30 mouse cellular contexts compared by ENCODE assay signal in genomic region chr7:30031379-30031778, GRCm38 (mm10). TPM values are rescaled to one million over a fixed set of nuclear protein-coding genes. Genes with fewer than 3 reads are reported as not detected.
DNase-seq lines count a peak whose midpoint lies in the region; ATAC-seq lines count a peak whose summit lies in the region.
"Had no signal": no experiment of that assay in that cellular context is flagged by ENCODE, and none has a peak within 500 bp of the region (broad histone marks: within the 10 kb centered on the region; RNA-seq: fewer than 3 reads in every experiment).

No protein-coding gene starts in this region.

- H3K4me2 ChIP-seq in midbrain, embryonic 11.5 days = no peak overlapping the region
- no peak overlapping the region for H3K4me2 ChIP-seq in midbrain, embryonic 14.5 days (ENCODE audit: low read length)
- H3K4me2 ChIP-seq: embryonic facial prominence, embryonic 13.5 days; embryonic facial prominence, embryonic 15.5 days; forebrain, embryonic 12.5 days had no signal

- H3K9ac ChIP-seq in midbrain, embryonic 11.5 days (ENCODE audit: low read length) = no peak overlapping the region
- H3K9ac ChIP-seq in midbrain, embryonic 14.5 days (replicated peaks; ENCODE audit: low read length) = no peak overlapping the region
- H3K9ac ChIP-seq: embryonic facial prominence, embryonic 13.5 days; embryonic facial prominence, embryonic 15.5 days; forebrain, embryonic 12.5 days had no signal

- no peaks in the 10 kb centered on the region for H3K27me3 ChIP-seq in midbrain, embryonic 11.5 days (ENCODE audit: control insufficient read depth, insufficient read depth, low read length)
- H3K27me3 ChIP-seq in midbrain, embryonic 14.5 days (ENCODE audit: control insufficient read depth, insufficient read depth, low read length) = no peaks in the 10 kb centered on the region
- H3K27me3 ChIP-seq: CH12.LX; embryonic facial prominence, embryonic 13.5 days; embryonic facial prominence, embryonic 15.5 days; forebrain, embryonic 12.5 days; Patski had no signal

- no peak overlapping the region for H3K27ac ChIP-seq in midbrain, embryonic 11.5 days (ENCODE audit: low read depth, low read length)
- H3K27ac ChIP-seq in midbrain, embryonic 14.5 days (replicated peaks; ENCODE audit: low read depth, low read length) = no peak overlapping the region
- H3K27ac ChIP-seq: embryonic facial prominence, embryonic 13.5 days; embryonic facial prominence, embryonic 15.5 days; forebrain, embryonic 10.5 days; forebrain, embryonic 12.5 days had no signal

- DNase-seq in midbrain, embryonic 11.5 days (ENCODE audit: low spot score, missing footprints) = peak; percentile 79
- no peak for DNase-seq in midbrain, embryonic 14.5 days
- DNase-seq in ES-CJ7 (ENCODE audit: low read depth, low spot score) = peak; percentile 85
- peak; percentile 84 for DNase-seq in R1 (ENCODE audit: low read depth, low spot score)
- peak; percentile 66 for DNase-seq in ZHBTc4 (ENCODE audit: low read depth, low spot score)
- DNase-seq in adrenal gland, adult 8-10 months = no peak
- no peak for DNase-seq in right cerebral cortex, postnatal 4 days
- DNase-seq: B cell, adult 2 months; cerebellum, adult 11-12 months; cerebellum, adult 8-10 months; cerebellum, adult 9-11 months; cerebellum, postnatal 14 days; cerebellum, postnatal 36 days; embryo, embryonic 11 days had no signal

- no peaks in the 10 kb centered on the region for H3K4me1 ChIP-seq in midbrain, embryonic 11.5 days (ENCODE audit: control insufficient read depth, insufficient read depth, low read length)
- no peaks in the 10 kb centered on the region for H3K4me1 ChIP-seq in midbrain, embryonic 14.5 days (ENCODE audit: control insufficient read depth, insufficient read depth, low read length)
- H3K4me1 ChIP-seq: embryonic facial prominence, embryonic 13.5 days; embryonic facial prominence, embryonic 15.5 days; forebrain, embryonic 12.5 days had no signal

- 83% methylated on average over 3 of the region's 3 CpGs for WGBS in midbrain, embryonic 11.5 days
- 68% methylated on average over 3 of the region's 3 CpGs for WGBS in midbrain, embryonic 14.5 days

- no peaks in the 10 kb centered on the region for H3K9me3 ChIP-seq in midbrain, embryonic 11.5 days (ENCODE audit: control insufficient read depth, low read length)
- H3K9me3 ChIP-seq in midbrain, embryonic 14.5 days (ENCODE audit: control insufficient read depth, low read length) = no peaks in the 10 kb centered on the region
- H3K9me3 ChIP-seq: embryonic facial prominence, embryonic 13.5 days; embryonic facial prominence, embryonic 15.5 days; forebrain, embryonic 10.5 days; forebrain, embryonic 12.5 days; G1E had no signal

- H3K36me3 ChIP-seq in midbrain, embryonic 11.5 days (ENCODE audit: control insufficient read depth, insufficient read depth, low read length) = 0 out of 2 replicates have a peak, but pooled peaks cover 2% of the 10 kb centered on the region
- peaks cover 18% of the 10 kb centered on the region for H3K36me3 ChIP-seq in midbrain, embryonic 14.5 days (ENCODE audit: control insufficient read depth, insufficient read depth, low read length)

- ATAC-seq in midbrain, embryonic 11.5 days (ENCODE audit: low FRiP score) = no peak
- ATAC-seq in midbrain, embryonic 14.5 days (ENCODE audit: low FRiP score, low TSS enrichment) = no peak
- ATAC-seq in megakaryocyte progenitor cell, adult 5-6 weeks (replicated peaks; ENCODE audit: poor library complexity) = no peak
- ATAC-seq: CD4-positive, CD25-positive, alpha-beta regulatory T cell, adult 4 months; forebrain, embryonic 14.5 days; forebrain, embryonic 16.5 days; Patski had no signal

- no peak overlapping the region for H3K4me3 ChIP-seq in midbrain, embryonic 11.5 days (ENCODE audit: low read depth, low read length)
- H3K4me3 ChIP-seq in midbrain, embryonic 14.5 days (replicated peaks; ENCODE audit: low read depth, low read length) = no peak overlapping the region
- H3K4me3 ChIP-seq: embryonic facial prominence, embryonic 13.5 days; embryonic facial prominence, embryonic 15.5 days; erythroblast, embryonic 14.5 days; forebrain, embryonic 10.5 days; forebrain, embryonic 12.5 days had no signal

RNA-seq across cellular contexts. Expression of gene Zfp14, which starts 19.8 kb away (rescaled TPM):
- 6.1 and 6.2 TPM in 2 replicates for polyA plus RNA-seq in midbrain, embryonic 11.5 days (2014; fragmentation: Nextera tagmentation; extraction: Ambion mirVana)
- 13.5 and 14.3 TPM in 2 replicates for polyA plus RNA-seq in midbrain, embryonic 14.5 days (2014; fragmentation: Nextera tagmentation; extraction: Ambion mirVana)
- 1.1 and 1.8 TPM in 2 replicates for total RNA-seq in megakaryocyte progenitor cell, adult 5-6 weeks (2015)
- total RNA-seq in megakaryocyte progenitor cell, adult 5-6 weeks (2017) = 1.2 and 2.1 TPM in 2 replicates
- 1 to 10 TPM; 3.7 to 6.6 (median 4.9) TPM for total RNA-seq in adrenal gland, adult 8-10 months (2022)
- polyA plus RNA-seq: erythroblast, embryonic 14.5 days; G1E had no signal

RNA-seq across cellular contexts. Expression of gene Zfp82, which starts 41.3 kb away (rescaled TPM):
- polyA plus RNA-seq in midbrain, embryonic 11.5 days (2014; fragmentation: Nextera tagmentation; extraction: Ambion mirVana) = 7.4 and 8.8 TPM in 2 replicates
- 11.3 and 11.6 TPM in 2 replicates for polyA plus RNA-seq in midbrain, embryonic 14.5 days (2014; fragmentation: Nextera tagmentation; extraction: Ambion mirVana)
- 4.4 and 4.9 TPM in 2 replicates for total RNA-seq in megakaryocyte progenitor cell, adult 5-6 weeks (2015)
- 3.4 and 4.9 TPM in 2 replicates for total RNA-seq in megakaryocyte progenitor cell, adult 5-6 weeks (2017)
- total RNA-seq in adrenal gland, adult 8-10 months (2022) = 1 to 10 TPM in 3 of 4 experiments, under 1 TPM in 1; 0.86 to 3.3 (median 2.8) TPM
- total RNA-seq: adrenal gland, postnatal 14 days had no signal
- polyA plus RNA-seq: erythroblast, embryonic 14.5 days had no signal

RNA-seq across cellular contexts. Expression of gene Zfp568, which starts 47.6 kb away (rescaled TPM):
- 11.7 and 13.0 TPM in 2 replicates for polyA plus RNA-seq in midbrain, embryonic 11.5 days (2014; fragmentation: Nextera tagmentation; extraction: Ambion mirVana)
- polyA plus RNA-seq in midbrain, embryonic 14.5 days (2014; fragmentation: Nextera tagmentation; extraction: Ambion mirVana) = 3.3 and 5.5 TPM in 2 replicates
- total RNA-seq in megakaryocyte progenitor cell, adult 5-6 weeks (2015) = 17.2 and 22.3 TPM in 2 replicates
- total RNA-seq in megakaryocyte progenitor cell, adult 5-6 weeks (2017) = 38.4 and 53.5 TPM in 2 replicates
- 10 to 100 TPM; 10.7 to 13.1 (median 11.9) TPM for total RNA-seq in adrenal gland, adult 8-10 months (2022)

RNA-seq across cellular contexts. Expression of gene Gm26920, which starts 58.8 kb away (rescaled TPM):
- 1.2 and 2.4 TPM in 2 replicates for polyA plus RNA-seq in midbrain, embryonic 11.5 days (2014; fragmentation: Nextera tagmentation; extraction: Ambion mirVana)
- 1.7 and 1.8 TPM in 2 replicates for polyA plus RNA-seq in midbrain, embryonic 14.5 days (2014; fragmentation: Nextera tagmentation; extraction: Ambion mirVana)
- not detected in 2 replicates for total RNA-seq in megakaryocyte progenitor cell, adult 5-6 weeks (2015)
- not detected in 2 replicates for total RNA-seq in megakaryocyte progenitor cell, adult 5-6 weeks (2017)
- 1 to 10 TPM in 1 of 4 experiments, under 1 TPM in 1, not detected in 2; 0.48 to 2.2 TPM for total RNA-seq in adrenal gland, adult 8-10 months (2022)
- total RNA-seq: adrenal gland, postnatal 36 days; CH12.LX; common myeloid progenitor, adult 5-6 weeks had no signal
- polyA plus RNA-seq: adrenal gland, adult 2 months; erythroblast, embryonic 14.5 days; G1E had no signal

RNA-seq across cellular contexts. Expression of gene Zfp566, which starts 58.9 kb away (rescaled TPM):
- polyA plus RNA-seq in midbrain, embryonic 11.5 days (2014; fragmentation: Nextera tagmentation; extraction: Ambion mirVana) = 14.8 and 15.7 TPM in 2 replicates
- 17.5 and 21.1 TPM in 2 replicates for polyA plus RNA-seq in midbrain, embryonic 14.5 days (2014; fragmentation: Nextera tagmentation; extraction: Ambion mirVana)
- total RNA-seq in megakaryocyte progenitor cell, adult 5-6 weeks (2015) = 9.2 and 11.8 TPM in 2 replicates
- 4.2 and 5.5 TPM in 2 replicates for total RNA-seq in megakaryocyte progenitor cell, adult 5-6 weeks (2017)
- 1 to 10 TPM; 1.9 to 4.7 (median 4.1) TPM for total RNA-seq in adrenal gland, adult 8-10 months (2022)
- polyA plus RNA-seq: erythroblast, embryonic 14.5 days had no signal

Comparison
In these comparisons a context has a peak if more than half of its experiments do, and no peak if none do; other contexts are left out.
1. DNase-seq: peak in midbrain, embryonic 11.5 days (single experiment), ES-CJ7 (single experiment), R1 (single experiment) and ZHBTc4 (single experiment); none in midbrain, embryonic 14.5 days (single experiment), adrenal gland, adult 8-10 months (single experiment) and right cerebral cortex, postnatal 4 days (single experiment).